Mouse (Mus musculus) heart, embryonic 14.5 days (tissue): ENCODE measurements around the gene Nebl. TPM values are rescaled to one million over a fixed set of nuclear protein-coding genes. Genes with fewer than 3 reads are reported as not detected.

Experiments
- ATAC-seq: fragments of 200-750 bp; cut with Nextera tagmentation; 2 replicates; pipeline ENCODE4 v1.8.0; 2017; ENCODE audit warnings: low read depth, moderate TSS enrichment; ENCODE audit not compliant: insufficient number of reproducible peaks, insufficient read depth, low FRiP score
- H3K27ac ChIP-seq, 2 experiments: fragments of 200-500 bp in 1 of 2; fragments of 300-500 bp in 1 of 2; sonication (generic) in 1 of 2; replicated peaks in 1 of 2; 2 replicates each; pipeline ENCODE4 v1.5.1; 2012 to 2014; ENCODE audit warnings: low read depth in 2 of 2, low read length in 2 of 2, control low read depth in 1 of 2, mild to moderate bottlenecking in 1 of 2, mixed read lengths in 1 of 2; ENCODE audit not compliant: control insufficient read depth in 1 of 2, insufficient read depth in 1 of 2
- H3K27me3 ChIP-seq: fragments of 300-500 bp; sonication (generic); 2 replicates; pipeline ENCODE4 v1.6.1; 2014; ENCODE audit warnings: mild to moderate bottlenecking, low read length, control low read depth; ENCODE audit not compliant: control insufficient read depth, insufficient read depth
- H3K36me3 ChIP-seq: fragments of 300-500 bp; sonication (generic); 2 replicates; pipeline ENCODE4 v1.6.1; 2014; ENCODE audit warnings: mild to moderate bottlenecking, control low read depth, low read length, mixed read lengths; ENCODE audit not compliant: control insufficient read depth, insufficient read depth
- H3K4me1 ChIP-seq, 2 experiments: fragments of 200-500 bp in 1 of 2; fragments of 300-500 bp in 1 of 2; sonication (generic) in 1 of 2; 2 replicates each; pipeline ENCODE4 v1.6.1; 2012 to 2014; ENCODE audit warnings: low read length in 2 of 2, control low read depth in 1 of 2, mixed read lengths in 1 of 2; ENCODE audit not compliant: control insufficient read depth in 2 of 2, insufficient read depth in 2 of 2
- H3K4me2 ChIP-seq: fragments of 300-500 bp; sonication (generic); 2 replicates; pipeline ENCODE4 v1.6.1; 2014; ENCODE audit warnings: mild to moderate bottlenecking, low read length
- H3K4me3 ChIP-seq, 2 experiments: fragments of 200-500 bp in 1 of 2; fragments of 300-500 bp in 1 of 2; sonication (generic) in 1 of 2; 2 replicates each; pipeline ENCODE4 v1.5.1; 2012 to 2014; ENCODE audit warnings: low read length in 2 of 2, mild to moderate bottlenecking in 2 of 2, control low read depth in 1 of 2, low read depth in 1 of 2, moderate library complexity in 1 of 2; ENCODE audit not compliant: control insufficient read depth in 1 of 2, insufficient read depth in 1 of 2
- H3K9ac ChIP-seq: fragments of 300-500 bp; sonication (generic); 2 replicates; pipeline ENCODE4 v1.6.1; 2014; ENCODE audit warnings: mild to moderate bottlenecking, low read length
- H3K9me3 ChIP-seq: fragments of 300-500 bp; sonication (generic); 2 replicates; pipeline ENCODE4 v1.6.1; 2016; ENCODE audit warnings: low read length, control low read depth; ENCODE audit not compliant: control insufficient read depth
- WGBS: fragments of 180-500 bp; shearing (Covaris S2); extraction: QIAGEN DNeasy Blood & Tissue Kit; methylation state at CpG from one replicate; pipeline ENCODE4 v1.1.7; 2014; 5-methylcytosine and 5-hydroxymethylcytosine counted together
- polyA plus RNA-seq: library from polyadenylated mRNA; unstranded; fragments of >200 nt; fragmentation: Nextera tagmentation; extraction: Ambion mirVana; gene quantifications from 2 replicates; pipeline ENCODE4 v1.2.1, GENCODE M21; 2014

Gene Nebl
- polyA plus RNA-seq, 1 experiment from 2014 or later: 364 TPM

- H3K9me3 ChIP-seq: no peaks in the 10 kb centered on the region
- peaks cover 76% of the 10 kb centered on the region for H3K36me3 ChIP-seq
- no peak overlapping the region for H3K4me2 ChIP-seq
- no peaks in the 10 kb centered on the region for H3K4me1 ChIP-seq
- ATAC-seq: no peak
- H3K27ac ChIP-seq: no peak overlapping the region
- H3K4me3 ChIP-seq: no peak overlapping the region
- 89% methylated on average over 2 of the region's 2 CpGs for WGBS
- H3K9ac ChIP-seq: no peak overlapping the region
- no peaks in the 10 kb centered on the region for H3K27me3 ChIP-seq
Observed at GRCm38 (mm10) chr2:17414324-17414723, 316.9 kb downstream of the Nebl start.

- Histone ChIP-seq H3K36me3 (peaks cover 76% of the 10 kb centered on the region), H3K27ac (no peak overlapping the region), H3K4me1 (no peaks in the 10 kb centered on the region), H3K9me3 (no peaks in the 10 kb centered on the region), H3K27me3 (no peaks in the 10 kb centered on the region), H3K4me3 (no peak overlapping the region), H3K9ac (no peak overlapping the region), H3K4me2 (no peak overlapping the region)
- no peak for ATAC-seq
- 78% methylated on average over 8 of the region's 8 CpGs for WGBS
Observed at GRCm38 (mm10) chr2:17413496-17414268, 317.6 kb downstream of the Nebl start.

GRCm38 (mm10) chr2:17409276-17409675 is 322.0 kb downstream of the Nebl start:
- Histone ChIP-seq H3K9ac (no peak overlapping the region), H3K27me3 (no peaks in the 10 kb centered on the region), H3K4me3 (no peak overlapping the region), H3K4me2 (no peak overlapping the region), H3K36me3 (peaks cover 63% of the 10 kb centered on the region), H3K4me1 (no peaks in the 10 kb centered on the region), H3K9me3 (no peaks in the 10 kb centered on the region), H3K27ac (no peak overlapping the region)
- WGBS: 78% methylated on average over 5 of the region's 5 CpGs
- no peak for ATAC-seq

GRCm38 (mm10) chr2:17405899-17406531 is 325.2 kb downstream of the Nebl start:
- Histone ChIP-seq H3K4me1 (no peaks in the 10 kb centered on the region), H3K27me3 (no peaks in the 10 kb centered on the region), H3K27ac (no peak overlapping the region), H3K4me2 (no peak overlapping the region), H3K9me3 (no peaks in the 10 kb centered on the region), H3K4me3 (no peak overlapping the region), H3K9ac (no peak overlapping the region), H3K36me3 (peaks cover 69% of the 10 kb centered on the region)
- 68% methylated on average over 4 of the region's 4 CpGs for WGBS
- no peak for ATAC-seq

GRCm38 (mm10) chr2:17402511-17402910 is 328.8 kb downstream of the Nebl start:
- Histone ChIP-seq H3K4me1 (no peaks in the 10 kb centered on the region), H3K4me2 (no peak overlapping the region), H3K27ac (no peak overlapping the region), H3K9me3 (no peaks in the 10 kb centered on the region), H3K9ac (no peak overlapping the region), H3K27me3 (no peaks in the 10 kb centered on the region), H3K4me3 (no peak overlapping the region), H3K36me3 (peaks cover 65% of the 10 kb centered on the region)
- no peak for ATAC-seq
- WGBS: 78% methylated on average over 4 of the region's 4 CpGs

- H3K4me1 ChIP-seq: no peaks in the 10 kb centered on the region
- H3K36me3 ChIP-seq: peaks cover 88% of the 10 kb centered on the region
- no peak for ATAC-seq
- no peaks in the 10 kb centered on the region for H3K9me3 ChIP-seq
- no peak overlapping the region for H3K4me2 ChIP-seq
- H3K9ac ChIP-seq: no peak overlapping the region
- WGBS: 81% methylated on average over 5 of the region's 5 CpGs
- H3K27ac ChIP-seq: no peak overlapping the region
- no peaks in the 10 kb centered on the region for H3K27me3 ChIP-seq
- no peak overlapping the region for H3K4me3 ChIP-seq
Observed at GRCm38 (mm10) chr2:17396235-17396634, 335.0 kb downstream of the Nebl start.

GRCm38 (mm10) chr2:17391389-17391788 is 339.9 kb downstream of the Nebl start:
- ATAC-seq: no peak
- H3K4me2 ChIP-seq: no peak overlapping the region
- H3K27ac ChIP-seq: no peak overlapping the region
- no peak overlapping the region for H3K9ac ChIP-seq
- no peak overlapping the region for H3K4me3 ChIP-seq
- 81% methylated on average over 5 of the region's 5 CpGs for WGBS
- no peaks in the 10 kb centered on the region for H3K9me3 ChIP-seq
- H3K36me3 ChIP-seq: peaks cover 85% of the 10 kb centered on the region
- no peaks in the 10 kb centered on the region for H3K27me3 ChIP-seq
- H3K4me1 ChIP-seq: no peaks in the 10 kb centered on the region
